Mouse (Mus musculus): ENCODE data around the gene Zfp628. TPM values are rescaled to one million over a fixed set of nuclear protein-coding genes. Genes with fewer than 3 reads are reported as not detected.
"Not testable (repeated sequence)": the region's sequence is repeated elsewhere in the genome, so short reads cannot be mapped to it uniquely, and the experiment has no call there.

The Zfp628 gene
- 10 to 100 TPM; 21.1 to 21.4 TPM for total RNA-seq (2021)

DNA sequence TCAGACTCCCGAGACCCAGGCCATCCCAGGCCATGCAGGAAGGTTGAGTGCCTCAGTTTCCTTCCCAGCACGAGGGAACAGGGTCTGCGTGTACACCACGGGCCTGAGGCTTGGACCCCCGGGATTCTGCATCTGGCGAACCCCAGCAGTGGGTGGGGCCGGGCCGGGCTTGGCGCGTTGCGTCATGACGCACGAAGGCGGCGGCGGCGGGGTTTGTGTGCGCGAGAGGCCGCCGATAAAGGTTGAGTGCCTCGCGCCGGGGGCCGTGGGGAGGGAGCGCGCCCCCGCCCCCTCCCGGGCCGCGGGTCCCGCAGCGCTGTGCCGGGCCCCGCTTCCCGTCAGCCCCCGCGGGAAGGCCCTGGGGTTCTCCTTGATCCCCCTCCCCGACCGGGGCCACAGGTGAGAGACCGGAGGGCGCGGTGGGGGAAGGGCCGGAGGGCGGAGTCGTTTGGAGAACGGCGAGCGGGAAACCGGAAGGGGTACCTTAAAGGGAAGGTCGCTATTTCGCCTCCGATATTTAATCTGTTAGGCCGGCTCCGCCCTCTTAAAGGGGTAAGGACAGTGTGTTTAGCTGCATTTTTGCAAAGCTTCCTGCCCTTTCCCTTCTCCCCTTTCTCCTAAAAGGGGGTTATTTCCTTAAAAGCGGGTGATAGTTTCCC lies at the start of gene Zfp628:
Gene Zfp628 (plus strand): TSS at position 211 of the 659 bp plus-strand sequence.
- intact Hi-C loops (cut with DNase I) = no loop called here
- peak; percentile 94 for DNase-seq

DNA sequence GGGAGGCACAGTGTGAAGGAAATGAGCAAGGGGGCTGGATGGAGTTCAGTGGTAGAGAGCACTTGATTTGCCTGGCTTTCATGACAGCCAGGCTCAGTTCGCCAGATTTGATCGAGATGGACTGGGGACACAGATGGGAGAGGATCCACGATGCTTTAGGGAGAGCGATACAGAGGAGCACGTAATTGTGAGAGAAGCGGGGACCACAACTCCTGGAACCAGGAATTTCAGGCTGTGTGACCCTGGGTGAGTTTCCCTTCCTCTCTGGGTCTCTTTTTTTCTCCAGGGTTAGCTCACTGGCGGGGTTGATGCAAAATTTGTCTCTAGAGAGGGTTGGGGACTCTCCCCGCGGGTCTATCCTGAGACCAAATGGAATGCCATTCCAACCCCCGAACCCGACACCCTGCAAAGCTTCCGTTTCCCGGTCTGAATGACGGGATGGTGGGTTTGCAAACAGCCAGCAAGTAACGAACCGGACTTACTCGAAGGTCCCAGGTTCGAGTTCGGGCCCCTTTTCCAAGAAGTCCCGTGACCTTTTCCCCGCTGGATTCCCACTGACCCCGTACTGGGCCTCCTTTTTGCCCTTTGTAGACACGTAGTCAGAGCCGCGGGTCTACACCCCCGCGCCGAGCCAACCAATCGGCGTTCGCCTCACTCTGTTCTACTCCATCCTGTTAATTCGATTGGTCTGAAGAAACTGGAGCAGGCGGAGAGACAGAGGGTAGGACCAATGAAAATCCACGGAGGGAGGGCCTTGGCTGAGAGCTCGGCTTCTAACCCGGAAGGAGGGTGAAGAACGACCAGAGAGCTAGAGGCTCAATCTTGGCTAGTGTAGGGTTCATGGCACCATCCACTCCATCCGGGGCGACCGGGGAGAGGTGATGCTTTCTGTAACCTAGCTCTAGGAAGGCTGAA lies 49.2 kb upstream of the Zfp628 start:
- intact Hi-C loops (cut with DNase I) = no loop called here
- DNase-seq = peak; percentile 95

DNA sequence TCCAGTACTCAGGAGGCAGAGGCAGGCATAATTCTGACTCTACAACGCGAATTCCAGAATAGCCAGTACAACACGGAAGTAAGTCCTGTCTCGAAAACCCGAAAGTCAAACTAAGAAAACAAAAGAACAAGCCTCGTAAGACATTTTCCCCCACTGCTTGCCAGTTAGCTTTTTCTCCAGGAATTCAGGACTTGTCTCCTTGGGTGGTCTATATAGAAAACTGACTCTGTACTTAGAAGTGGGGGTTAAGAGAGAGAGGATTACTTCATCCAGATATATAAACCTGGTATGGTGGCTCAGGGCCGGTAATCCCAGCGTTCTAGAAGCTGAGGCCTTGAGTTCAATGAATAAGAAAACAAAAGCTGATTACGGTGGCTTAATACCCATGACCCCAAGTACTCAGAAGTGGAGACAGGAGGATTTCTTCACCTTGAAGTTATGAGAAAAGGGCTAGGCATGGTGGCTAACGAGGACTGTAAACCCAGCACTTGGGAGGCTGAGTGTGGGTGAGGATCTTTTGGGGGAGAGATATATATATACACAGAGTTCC lies 48.3 kb upstream of the Zfp628 start:
- DNase-seq = no peak
- intact Hi-C loops (cut with DNase I) = no loop called here

DNA sequence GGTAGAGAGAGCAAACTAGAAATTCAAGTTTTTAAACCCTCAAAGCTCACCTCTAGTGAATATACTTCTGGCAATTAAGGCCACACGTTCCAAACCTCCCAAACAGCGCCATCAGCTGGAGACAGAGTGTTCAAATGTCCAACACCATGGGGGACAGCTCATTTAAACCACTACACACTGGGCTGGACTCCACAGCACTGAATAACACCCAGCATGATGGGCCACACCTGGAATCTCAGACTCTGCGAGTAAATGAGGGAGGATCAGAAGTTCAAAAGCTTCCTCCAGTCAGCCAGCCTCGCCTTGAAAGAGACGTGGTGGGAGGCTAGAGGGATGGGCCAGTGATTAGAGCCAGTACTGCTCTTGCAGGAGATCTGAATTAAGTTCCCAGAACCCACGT lies 44.9 kb upstream of the Zfp628 start, which contains the start of gene Isoc2b:
Gene Isoc2b (minus strand): TSS at position 126 of the 400 bp plus-strand sequence.
- no peak for DNase-seq
- intact Hi-C loops (cut with DNase I) = no loop called here

DNA sequence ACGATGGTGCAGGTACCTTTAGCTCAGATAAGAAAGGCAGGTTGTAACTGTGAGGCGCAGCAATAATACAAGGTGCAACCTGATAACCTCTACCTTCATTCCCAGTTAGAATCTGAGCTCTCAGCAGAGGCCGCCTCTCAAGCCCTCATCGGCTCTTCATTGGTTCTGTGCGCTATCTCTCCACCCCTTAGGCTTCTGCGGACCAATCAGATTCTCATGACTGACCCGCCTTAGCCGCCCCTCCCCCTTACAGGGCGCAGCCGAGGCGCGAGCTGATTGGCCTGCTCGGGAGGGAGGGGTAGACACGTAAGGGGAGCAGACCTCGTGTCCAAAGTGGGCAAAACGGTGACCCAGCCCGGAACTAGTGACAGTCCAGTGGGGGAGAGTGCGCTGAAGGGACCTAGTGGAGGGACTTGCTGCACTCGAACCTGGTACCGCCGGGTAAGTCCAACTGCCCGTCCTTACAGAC lies 38.2 kb upstream of the Zfp628 start, which contains the start of gene Isoc2a:
Gene Isoc2a (plus strand): TSS at position 401 of the 469 bp plus-strand sequence.
- peak; percentile 90 for DNase-seq
- intact Hi-C loops (cut with DNase I) = no loop called here

DNA sequence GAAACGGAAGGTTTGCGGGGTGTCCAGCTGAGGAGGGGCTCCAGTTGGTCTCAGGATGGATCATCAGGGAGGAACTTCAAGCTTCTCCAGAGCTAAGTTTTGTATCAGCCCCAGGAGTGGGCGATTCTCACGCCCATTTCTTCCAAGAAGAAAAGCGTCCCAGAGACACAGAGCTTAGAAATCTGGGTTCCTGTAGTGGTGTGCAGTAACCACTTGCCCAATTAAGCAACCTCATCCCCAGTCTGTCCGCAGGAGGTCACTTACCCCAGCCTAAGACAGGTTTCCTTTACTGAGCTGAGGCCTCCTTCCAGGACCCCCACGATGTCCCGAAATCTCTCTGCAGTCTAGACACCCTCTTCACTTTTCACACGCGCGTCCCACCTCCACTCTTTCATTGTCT lies 37.8 kb upstream of the Zfp628 start:
- DNase-seq = no peak
- intact Hi-C loops (cut with DNase I) = no loop called here

DNA sequence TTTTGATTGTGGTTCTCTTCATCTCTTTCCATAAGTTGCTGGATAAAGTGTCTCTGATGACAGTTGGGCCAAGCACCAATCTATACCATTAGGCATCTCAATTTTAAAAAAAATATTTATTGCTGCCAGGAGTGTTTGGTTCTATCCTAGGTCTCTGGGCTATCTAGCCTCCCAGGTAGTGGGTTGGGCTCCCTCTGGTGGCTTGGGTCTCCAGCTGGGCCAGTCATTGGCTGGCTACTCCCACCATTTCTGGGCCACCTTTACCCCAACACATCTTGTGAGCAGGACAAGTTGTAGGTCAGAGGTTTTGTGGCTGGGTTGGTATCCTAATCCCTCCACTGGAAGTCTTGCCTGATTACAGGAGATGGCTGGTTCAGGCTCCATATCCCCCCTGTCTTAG lies 36.8 kb upstream of the Zfp628 start:
- DNase-seq = no peak
- intact Hi-C loops (cut with DNase I) = no loop called here

DNA sequence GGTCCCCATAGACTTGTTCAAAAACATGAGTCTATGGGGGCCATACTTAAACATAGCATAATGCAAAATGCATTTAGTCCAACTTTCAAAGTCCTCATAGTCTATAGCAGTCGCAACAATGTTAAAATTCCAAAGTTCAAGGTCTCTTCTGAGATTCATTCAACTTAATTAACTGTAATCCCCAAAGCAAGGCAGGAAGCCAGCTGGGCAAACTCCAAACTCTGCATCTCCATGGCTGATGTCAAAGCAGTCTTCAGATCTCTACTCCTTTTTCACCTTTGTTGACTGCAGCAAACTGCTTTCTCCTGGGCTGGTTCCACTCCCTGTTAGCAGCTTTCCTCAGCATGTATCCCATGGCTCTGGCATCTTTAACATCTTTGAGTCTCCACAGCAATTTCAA lies 36.0 kb upstream of the Zfp628 start:
- intact Hi-C loops (cut with DNase I); DNase-seq: not testable (repeated sequence)

DNA sequence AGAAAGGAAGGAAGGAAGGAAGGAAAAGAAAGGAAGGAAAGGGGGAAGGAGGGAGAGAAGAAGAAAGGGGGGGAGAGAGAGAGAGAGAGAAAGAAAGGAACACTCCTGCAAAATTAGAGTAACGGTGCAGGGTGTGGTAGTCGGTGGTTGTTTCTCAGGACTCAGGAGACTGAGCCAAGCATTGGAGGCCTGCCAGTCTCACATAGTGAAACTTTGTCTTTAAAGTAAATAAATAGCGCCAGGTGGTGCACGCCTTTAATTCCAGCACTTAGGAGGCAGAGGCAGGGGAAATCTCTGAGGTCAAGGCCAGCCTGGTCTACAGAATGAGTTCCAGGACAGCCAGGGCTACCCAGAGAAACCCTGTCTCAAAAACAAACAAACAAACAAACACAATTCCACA lies 28.3 kb upstream of the Zfp628 start:
- intact Hi-C loops (cut with DNase I) = no loop called here
- no peak for DNase-seq

DNA sequence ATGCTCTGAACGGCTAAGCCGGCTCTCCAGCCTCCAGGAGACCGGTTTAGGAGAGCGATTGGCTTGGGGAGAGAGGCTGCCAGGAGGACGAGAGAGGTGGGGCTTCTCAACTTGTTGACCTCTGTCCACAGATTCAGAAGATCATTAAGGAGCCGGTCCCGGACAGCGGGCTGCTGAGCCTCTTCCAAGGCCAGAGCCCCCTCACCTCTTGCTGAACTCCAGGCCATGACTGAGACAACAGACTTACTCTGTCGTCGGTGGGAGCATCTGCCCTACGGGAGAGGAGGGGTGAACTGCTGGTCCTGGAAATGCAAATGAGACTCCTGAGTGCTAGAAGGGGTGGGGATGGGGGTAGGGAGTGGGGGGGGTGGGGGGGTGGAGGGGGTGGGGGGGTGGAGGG lies 19.8 kb upstream of the Zfp628 start:
- DNase-seq = no peak
- intact Hi-C loops (cut with DNase I) = no loop called here

DNA sequence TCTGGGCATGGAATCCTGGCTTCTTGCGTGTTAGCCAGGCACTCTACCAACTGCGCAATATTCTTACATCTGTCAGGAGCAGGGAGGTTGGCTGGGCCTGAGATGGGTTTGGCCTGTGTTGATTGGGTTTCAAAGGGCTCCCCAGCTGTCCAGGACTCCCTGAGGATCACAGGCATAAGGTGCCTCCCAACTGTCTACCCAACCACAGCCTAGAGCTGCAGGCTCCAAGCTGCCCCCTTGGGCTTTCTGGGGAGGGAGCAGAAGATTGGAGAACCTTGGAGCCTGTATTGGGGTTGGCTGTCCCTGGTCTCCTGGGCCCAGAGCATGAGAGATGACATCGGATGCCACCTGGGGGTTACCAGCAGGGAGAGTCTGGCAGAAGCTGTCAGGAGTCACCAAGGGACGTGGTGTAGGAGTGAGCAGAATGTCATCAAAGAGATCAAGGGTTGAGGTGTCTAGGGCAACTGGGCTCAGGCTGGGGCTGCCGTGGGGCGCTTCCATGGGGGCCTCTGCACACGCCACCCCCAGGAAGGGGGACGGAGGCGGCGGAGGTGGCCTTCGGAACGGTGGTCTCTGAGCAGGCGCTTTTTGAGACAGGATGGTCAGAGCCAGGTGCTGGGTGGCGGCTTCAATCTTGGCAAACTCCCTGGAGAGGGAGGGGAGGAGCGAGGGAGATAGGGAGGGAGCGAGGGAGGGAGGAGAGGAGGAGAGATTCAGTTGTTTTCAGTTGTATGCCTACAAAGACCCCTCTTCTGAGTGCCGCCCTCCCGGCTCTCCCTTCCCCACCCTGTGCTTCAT lies 16.0 kb upstream of the Zfp628 start:
- intact Hi-C loops (cut with DNase I) = no loop called here
- peak; percentile 43 for DNase-seq

DNA sequence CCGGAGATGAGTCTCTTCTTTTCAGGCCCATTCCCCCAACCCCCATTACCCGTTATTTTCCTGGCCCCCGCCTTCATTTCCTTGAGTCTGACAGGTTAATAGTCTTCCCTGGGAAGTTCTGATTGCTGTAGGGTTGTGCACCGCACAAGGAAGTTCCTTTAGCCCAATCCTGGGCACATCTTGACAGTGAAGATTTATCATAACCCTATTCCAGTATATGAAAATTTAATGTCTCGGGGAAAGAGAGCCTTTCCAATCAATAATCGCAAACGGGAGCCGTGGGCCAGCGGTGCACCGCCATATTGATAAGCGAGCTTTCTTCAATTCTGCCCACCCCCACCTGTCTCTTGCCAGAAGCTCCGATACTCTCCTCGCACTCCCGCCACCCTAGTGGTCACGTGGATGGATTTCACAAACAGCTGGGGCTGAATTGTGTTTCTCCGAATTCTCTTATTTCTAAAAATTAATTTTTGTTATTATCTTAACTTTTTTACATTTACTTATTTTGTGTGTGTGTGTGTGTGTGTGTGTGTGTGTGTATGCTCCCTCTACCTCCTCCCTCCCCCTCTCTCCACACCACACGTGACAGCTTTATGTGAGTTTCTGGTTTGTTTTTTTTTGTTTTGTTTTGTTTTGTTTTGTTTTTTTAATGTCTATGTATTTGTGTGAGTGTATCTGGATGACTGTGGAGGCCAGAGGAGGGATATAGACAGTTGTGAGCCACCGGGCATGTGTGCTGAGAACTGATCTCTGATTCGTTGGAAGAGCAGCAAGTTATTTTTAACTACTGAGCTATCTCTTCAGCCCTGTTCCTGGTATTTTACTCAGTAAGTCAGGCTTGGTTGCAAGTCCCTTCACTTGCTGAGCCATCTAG lies 15.1 kb upstream of the Zfp628 start:
- DNase-seq = peak; percentile 42
- intact Hi-C loops (cut with DNase I) = no loop called here

DNA sequence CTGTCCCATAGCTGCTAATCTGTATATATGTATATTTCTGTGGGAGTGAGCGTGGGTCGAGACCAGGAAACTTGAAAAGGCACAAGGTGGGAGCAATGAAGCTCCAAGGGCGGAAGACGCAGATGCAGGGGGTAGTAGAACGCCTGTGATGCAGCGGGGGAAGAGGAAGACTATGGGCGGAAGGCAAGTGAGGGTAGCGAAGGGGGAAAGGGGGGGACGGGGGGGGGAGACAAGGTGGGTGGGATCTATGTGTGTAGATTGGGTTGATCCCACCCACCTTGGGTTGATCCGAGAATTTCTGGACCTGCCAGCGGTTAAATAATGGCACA lies 14.5 kb upstream of the Zfp628 start:
- no peak for DNase-seq
- intact Hi-C loops (cut with DNase I) = no loop called here

DNA sequence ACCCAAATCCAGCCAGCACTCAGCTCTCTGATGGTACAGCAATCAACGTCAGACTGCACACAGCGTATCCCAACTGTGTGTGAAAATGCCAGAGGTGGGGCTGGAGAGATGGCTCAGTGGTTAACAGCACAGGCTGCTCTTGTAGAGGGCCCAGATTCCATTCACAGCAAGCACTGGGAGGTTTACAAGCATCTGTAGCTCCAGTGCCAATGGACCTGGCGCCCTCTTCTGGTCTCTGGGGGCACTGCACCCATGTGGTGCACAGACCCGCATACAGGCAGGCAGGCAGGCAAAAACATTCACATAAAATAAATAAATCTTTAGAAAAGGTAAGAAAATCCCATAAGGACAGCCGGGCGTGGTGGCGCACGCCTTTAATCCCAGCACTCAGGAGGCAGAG lies 13.8 kb upstream of the Zfp628 start:
- intact Hi-C loops (cut with DNase I) = no loop called here

DNA sequence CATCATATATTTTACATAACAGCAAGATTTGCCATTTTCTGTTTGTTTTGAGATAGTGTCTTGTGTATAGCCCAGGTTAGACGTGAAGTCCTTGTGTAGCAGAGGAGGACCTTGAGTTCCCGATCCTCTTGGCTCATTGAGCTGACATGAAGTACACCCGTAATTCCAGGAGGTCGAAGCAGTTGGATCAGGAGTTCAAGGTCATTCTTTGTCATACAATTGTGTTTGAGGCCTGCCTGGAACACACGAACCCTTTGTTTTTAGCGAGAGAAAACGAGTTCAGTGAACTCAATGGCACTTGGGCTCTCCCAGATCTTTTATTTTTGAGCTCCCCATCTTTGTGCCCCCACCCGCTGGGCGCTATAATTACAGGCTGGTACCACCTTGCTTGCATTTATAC lies 12.6 kb upstream of the Zfp628 start:
- intact Hi-C loops (cut with DNase I) = no loop called here
- DNase-seq = no peak

More for the DNA sequence above, 13.8 kb upstream of the Zfp628 start:
- no peak for DNase-seq

DNA sequence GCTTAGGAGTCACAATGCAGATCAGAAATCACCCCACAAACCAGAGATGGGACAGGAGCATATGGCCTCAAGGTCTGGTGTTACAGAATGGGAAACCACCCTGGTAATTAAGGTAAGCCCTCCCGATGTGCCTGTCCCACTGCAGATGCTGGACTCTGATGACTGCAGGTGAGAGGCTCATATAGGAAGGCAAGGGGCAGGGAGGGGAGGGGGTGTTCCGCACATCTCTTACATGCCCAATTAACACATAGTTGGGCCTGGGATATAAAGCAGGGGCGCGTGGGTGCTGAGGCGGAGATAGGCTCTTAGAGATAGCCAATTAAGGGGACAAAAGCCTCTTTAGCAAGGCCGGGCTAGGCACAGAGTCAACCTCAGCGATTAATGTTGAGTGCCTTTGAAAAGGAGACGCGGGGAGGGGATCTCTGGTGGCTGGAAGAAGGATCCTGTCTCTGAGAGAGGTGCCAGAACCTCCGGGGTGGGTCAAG lies 8.5 kb upstream of the Zfp628 start, which contains the start of gene Gm36210:
Gene Gm36210 (minus strand): TSS at position 51 of the 485 bp plus-strand sequence.
- no peak for DNase-seq
- intact Hi-C loops (cut with DNase I) = no loop called here

DNA sequence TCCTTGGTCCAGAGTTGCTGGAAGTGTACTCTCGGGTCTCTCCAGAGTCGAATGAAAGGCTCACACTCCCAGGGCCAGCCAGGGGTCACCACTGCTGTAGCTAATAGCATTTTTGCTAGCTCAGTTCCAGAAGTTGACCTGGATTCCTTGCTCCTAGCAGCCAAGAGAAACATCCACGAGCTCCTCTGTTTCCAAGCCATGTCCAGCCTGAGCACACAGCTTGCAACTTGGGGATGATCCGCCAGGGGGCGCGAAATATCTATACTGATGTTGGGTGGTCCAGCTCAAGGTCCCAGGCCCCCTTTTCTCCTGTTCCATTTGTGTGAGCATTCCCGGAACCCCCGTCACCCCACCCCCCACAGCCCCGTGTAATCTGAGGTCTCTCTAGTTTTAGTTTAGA lies 3.5 kb upstream of the Zfp628 start:
- intact Hi-C loops (cut with DNase I) = no loop called here
- DNase-seq = peak; percentile 84

DNA sequence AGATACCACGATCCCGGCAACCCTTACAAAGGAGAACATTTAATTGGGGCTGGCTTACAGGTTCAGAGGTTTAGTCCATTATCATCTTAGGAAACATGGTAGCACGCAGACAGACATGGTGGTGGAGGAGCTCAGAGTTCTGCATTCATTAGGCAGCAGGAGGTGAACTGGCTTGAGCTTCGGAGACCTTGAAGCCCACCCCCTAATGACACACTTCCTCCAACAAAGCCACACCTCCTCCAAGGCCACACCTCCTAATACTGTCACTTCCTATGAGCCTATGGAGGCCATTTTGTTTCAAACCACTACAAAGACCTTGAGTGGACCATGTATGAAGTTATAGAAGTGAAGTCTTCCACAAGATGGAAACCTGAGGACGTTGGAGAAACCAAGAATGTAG lies 2.8 kb upstream of the Zfp628 start:
- intact Hi-C loops (cut with DNase I) = no loop called here
- DNase-seq = no peak

DNA sequence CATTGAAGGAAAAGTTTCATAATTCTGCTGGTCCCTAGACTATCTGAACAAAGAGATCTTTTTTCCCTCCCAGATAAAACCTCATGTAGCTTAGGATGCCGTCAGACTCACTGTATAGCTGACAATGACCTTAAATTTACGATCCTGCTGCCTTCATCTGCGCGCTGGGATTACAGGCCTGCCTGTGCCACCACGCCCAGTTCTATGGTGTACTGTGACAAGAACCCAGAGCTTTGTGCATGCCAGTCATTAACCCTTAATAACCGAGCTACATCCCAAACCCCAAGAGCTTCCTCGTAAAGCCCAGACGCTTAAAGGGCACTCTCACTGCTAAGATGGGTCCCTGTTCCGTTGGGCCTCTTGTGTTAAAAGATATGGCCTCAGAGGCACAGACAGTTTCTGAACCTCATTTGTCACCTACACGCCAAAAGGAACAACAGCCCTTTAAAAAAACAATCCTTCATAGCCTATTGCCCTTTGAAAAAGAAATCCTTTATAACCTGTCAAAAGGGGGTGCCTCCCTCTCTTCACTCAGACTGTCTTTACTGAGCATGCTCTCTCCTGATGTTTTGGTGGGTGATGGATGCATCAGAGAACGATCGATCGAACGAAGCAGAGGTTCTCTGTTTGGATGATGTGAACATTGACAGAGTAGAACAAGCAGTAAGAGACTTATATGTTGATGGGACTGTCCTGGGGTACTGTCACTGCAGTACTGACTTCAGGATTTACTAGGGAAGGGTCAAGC lies 826 bp downstream of the Zfp628 start:
- intact Hi-C loops (cut with DNase I) = no loop called here
- no peak for DNase-seq

All from left cerebral cortex, postnatal 4 days (tissue).